Mouse (Mus musculus) erythroblast, embryonic 14.5 days (primary cell): Measurements from ENCODE around the gene Ttll10.

Experiments
- GATA1 ChIP-seq: IDR thresholded peaks from 2 replicates; pipeline ENCODE4 v1.6.1; 2012; ENCODE audit warnings: low read length, inconsistent platforms, mixed read lengths
- TAL1 ChIP-seq: IDR thresholded peaks from 3 replicates; pipeline ENCODE4 v1.6.1; 2012; ENCODE audit warnings: low read length, inconsistent platforms, mixed read lengths

DNA sequence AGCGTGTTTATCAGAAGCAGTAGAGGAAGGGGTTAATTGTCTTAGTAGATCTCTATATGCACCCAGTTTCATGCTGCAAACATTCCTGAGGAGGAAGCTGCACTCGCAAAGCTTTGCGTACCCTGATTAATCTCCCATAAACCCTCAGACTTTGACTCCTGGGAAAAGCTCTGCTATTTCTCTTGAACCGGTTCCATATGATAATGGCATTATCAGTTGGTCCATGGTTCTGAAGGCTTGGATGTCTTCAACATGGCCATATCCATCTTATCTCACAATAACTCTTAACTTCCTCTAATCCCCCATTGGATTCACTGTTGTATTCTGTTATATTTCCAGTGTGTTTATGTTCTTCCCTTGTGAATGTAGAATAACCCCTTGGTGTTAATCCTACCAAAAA, 44.1 kb upstream of the Ttll10 start:
- TF ChIP-seq GATA1 (no peak), TAL1 (no peak)
